Mouse (Mus musculus): ENCODE results near the gene Ifnz. TPM values are rescaled to one million over a fixed set of nuclear protein-coding genes. Genes with fewer than 3 reads are reported as not detected.
"Not testable (repeated sequence)": the region's sequence is repeated elsewhere in the genome, so short reads cannot be mapped to it uniquely, and the experiment has no call there.

Gene Ifnz
- polyA plus RNA-seq, 1 experiment from 2014 or later = 0.41 TPM

GRCm38 (mm10) chr4:88791250-88791649 is 9.3 kb downstream of the Ifnz start, which contains the start of gene Gm13278:
TSS of gene Gm13278 (plus strand) at chr4:88791550.
- ATAC-seq (ENCODE audit: insufficient read depth, low FRiP score, low read depth); H3K27ac ChIP-seq; H3K4me1 ChIP-seq; H3K4me3 ChIP-seq (replicated peaks); H3K9ac ChIP-seq; H3K4me2 ChIP-seq; H3K9me3 ChIP-seq; H3K36me3 ChIP-seq; H3K27me3 ChIP-seq (replicated peaks): not testable (repeated sequence)
- no CpG with 5 or more reads among the region's 28 CpGs for WGBS

- not testable (repeated sequence) for H3K36me3 ChIP-seq; H3K9ac ChIP-seq; H3K9me3 ChIP-seq; H3K27me3 ChIP-seq (replicated peaks); H3K4me1 ChIP-seq; ATAC-seq (ENCODE audit: insufficient read depth, low FRiP score, low read depth); H3K4me3 ChIP-seq (replicated peaks); H3K27ac ChIP-seq; H3K4me2 ChIP-seq
- 0% methylated on average over 7 of the region's 52 CpGs for WGBS
Observed at GRCm38 (mm10) chr4:88793936-88794675, 12.2 kb downstream of the Ifnz start, which contains the start of gene Gm13275. TSS of gene Gm13275 (plus strand) at chr4:88794487.

- not testable (repeated sequence) for ATAC-seq (ENCODE audit: insufficient read depth, low FRiP score, low read depth)
Observed at GRCm38 (mm10) chr4:88797097-88797496, 15.2 kb downstream of the Ifnz start, which contains the start of gene Gm13279. TSS of gene Gm13279 (plus strand) at chr4:88797397.

GRCm38 (mm10) chr4:88799365-88799764 is 17.4 kb downstream of the Ifnz start, which contains the start of gene Gm13285:
TSS of gene Gm13285 (plus strand) at chr4:88799665.
- H3K36me3 ChIP-seq; H3K9ac ChIP-seq; H3K9me3 ChIP-seq; H3K27me3 ChIP-seq (replicated peaks); ATAC-seq (ENCODE audit: insufficient read depth, low FRiP score, low read depth); H3K27ac ChIP-seq; H3K4me3 ChIP-seq (replicated peaks); H3K4me2 ChIP-seq; H3K4me1 ChIP-seq: not testable (repeated sequence)
- 19% methylated on average over 5 of the region's 7 CpGs for WGBS

More at GRCm38 (mm10) chr4:88797097-88797496, 15.2 kb downstream of the Ifnz start, which contains the start of gene Gm13279:
- H3K9me3 ChIP-seq; H3K9ac ChIP-seq; H3K27ac ChIP-seq; H3K36me3 ChIP-seq; H3K4me1 ChIP-seq; H3K4me2 ChIP-seq; H3K4me3 ChIP-seq (replicated peaks); H3K27me3 ChIP-seq (replicated peaks): not testable (repeated sequence)
- no CpG with 5 or more reads among the region's 28 CpGs for WGBS

GRCm38 (mm10) chr4:88802954-88803353 is 21.0 kb downstream of the Ifnz start, which contains the start of gene Gm13287:
TSS of gene Gm13287 (plus strand) at chr4:88803254.
- not testable (repeated sequence) for ATAC-seq (ENCODE audit: insufficient read depth, low FRiP score, low read depth); H3K9me3 ChIP-seq; H3K36me3 ChIP-seq; H3K9ac ChIP-seq; H3K27me3 ChIP-seq (replicated peaks); H3K4me3 ChIP-seq (replicated peaks); H3K27ac ChIP-seq; H3K4me1 ChIP-seq
- WGBS = no CpG with 5 or more reads among the region's 29 CpGs
- H3K4me2 ChIP-seq = peak within 1 kb of the TSS; percentile 33; the same call in 1 of the 2 replicates

GRCm38 (mm10) chr4:88805231-88805630 is 23.3 kb downstream of the Ifnz start, which contains the start of gene Gm13288:
TSS of gene Gm13288 (plus strand) at chr4:88805531.
- not testable (repeated sequence) for H3K4me1 ChIP-seq; H3K4me2 ChIP-seq; H3K9ac ChIP-seq; ATAC-seq (ENCODE audit: insufficient read depth, low FRiP score, low read depth); H3K27me3 ChIP-seq (replicated peaks); H3K27ac ChIP-seq; H3K9me3 ChIP-seq; H3K36me3 ChIP-seq
- 0 out of 2 replicates have a peak within 1 kb of the TSS, but pooled peaks have one; percentile 23 for H3K4me3 ChIP-seq (replicated peaks)
- no CpG with 5 or more reads among the region's 8 CpGs for WGBS

GRCm38 (mm10) chr4:88805761-88806160 is 23.8 kb downstream of the Ifnz start:
- H3K4me1 ChIP-seq; H3K9ac ChIP-seq; ATAC-seq (ENCODE audit: insufficient read depth, low FRiP score, low read depth); H3K27ac ChIP-seq; H3K36me3 ChIP-seq; H3K27me3 ChIP-seq (replicated peaks); H3K9me3 ChIP-seq; H3K4me2 ChIP-seq: not testable (repeated sequence)
- 0 out of 2 replicates have a peak overlapping the region, but pooled peaks have one; percentile 23 for H3K4me3 ChIP-seq (replicated peaks)
- 0% methylated on average over 14 of the region's 34 CpGs for WGBS

- WGBS = 55% methylated on average over 3 of the region's 3 CpGs
- H3K27ac ChIP-seq = no peak within 1 kb of the TSS
- no peaks in the 10 kb centered on the region for H3K27me3 ChIP-seq (replicated peaks)
- no peaks in the 10 kb centered on the region for H3K4me1 ChIP-seq
- no peak within 1 kb of the TSS for H3K4me3 ChIP-seq (replicated peaks)
- no peak within 1 kb of the TSS for H3K9ac ChIP-seq
- no peak for ATAC-seq (ENCODE audit: insufficient read depth, low FRiP score, low read depth)
- no peak within 1 kb of the TSS for H3K4me2 ChIP-seq
- no peaks in the 10 kb centered on the region for H3K36me3 ChIP-seq
- H3K9me3 ChIP-seq = no peaks in the 10 kb centered on the region
Observed at GRCm38 (mm10) chr4:88815928-88816327, 34.0 kb downstream of the Ifnz start, which contains the start of gene Ifna7. TSS of gene Ifna7 (plus strand) at chr4:88816228.

- H3K27me3 ChIP-seq (replicated peaks) = no peaks in the 10 kb centered on the region
- ATAC-seq (ENCODE audit: insufficient read depth, low FRiP score, low read depth) = no peak
Observed at GRCm38 (mm10) chr4:88819659-88820058, 37.7 kb downstream of the Ifnz start, which contains the start of gene Ifna11. TSS of gene Ifna11 (plus strand) at chr4:88819959.

GRCm38 (mm10) chr4:88822995-88823394 is 41.1 kb downstream of the Ifnz start:
- H3K36me3 ChIP-seq = no peaks in the 10 kb centered on the region
- no peak overlapping the region for H3K27ac ChIP-seq
- ATAC-seq (ENCODE audit: insufficient read depth, low FRiP score, low read depth) = no peak
- no peak overlapping the region for H3K4me3 ChIP-seq (replicated peaks)
- WGBS = 22% methylated on average over 4 of the region's 4 CpGs
- no peak overlapping the region for H3K4me2 ChIP-seq
- no peaks in the 10 kb centered on the region for H3K27me3 ChIP-seq (replicated peaks)
- H3K9me3 ChIP-seq = no peaks in the 10 kb centered on the region
- H3K9ac ChIP-seq = no peak overlapping the region
- no peaks in the 10 kb centered on the region for H3K4me1 ChIP-seq

More at GRCm38 (mm10) chr4:88819659-88820058, 37.7 kb downstream of the Ifnz start, which contains the start of gene Ifna11:
- 85% methylated on average over 1 of the region's 1 CpGs for WGBS
- no peak within 1 kb of the TSS for H3K9ac ChIP-seq
- H3K4me3 ChIP-seq (replicated peaks) = no peak within 1 kb of the TSS
- H3K4me2 ChIP-seq = no peak within 1 kb of the TSS
- no peaks in the 10 kb centered on the region for H3K36me3 ChIP-seq
- H3K27ac ChIP-seq = no peak within 1 kb of the TSS
- no peaks in the 10 kb centered on the region for H3K4me1 ChIP-seq
- no peaks in the 10 kb centered on the region for H3K9me3 ChIP-seq

GRCm38 (mm10) chr4:88827116-88827515 is 45.2 kb downstream of the Ifnz start, which contains the start of gene Ifna6:
TSS of gene Ifna6 (plus strand) at chr4:88827416.
- ATAC-seq (ENCODE audit: insufficient read depth, low FRiP score, low read depth); H3K27me3 ChIP-seq (replicated peaks); H3K9ac ChIP-seq; H3K4me3 ChIP-seq (replicated peaks); H3K36me3 ChIP-seq; H3K9me3 ChIP-seq; H3K4me2 ChIP-seq; H3K4me1 ChIP-seq; H3K27ac ChIP-seq: not testable (repeated sequence)

GRCm38 (mm10) chr4:88830523-88830922 is 48.6 kb downstream of the Ifnz start:
- no peak overlapping the region for H3K4me3 ChIP-seq (replicated peaks)
- no peak overlapping the region for H3K27ac ChIP-seq
- H3K9me3 ChIP-seq = no peaks in the 10 kb centered on the region
- no peaks in the 10 kb centered on the region for H3K4me1 ChIP-seq
- no peak overlapping the region for H3K4me2 ChIP-seq
- H3K36me3 ChIP-seq = no peaks in the 10 kb centered on the region
- H3K9ac ChIP-seq = no peak overlapping the region
- H3K27me3 ChIP-seq (replicated peaks) = no peaks in the 10 kb centered on the region
- ATAC-seq (ENCODE audit: insufficient read depth, low FRiP score, low read depth) = no peak
- WGBS = 38% methylated on average over 4 of the region's 4 CpGs
